Mouse (Mus musculus) forebrain, embryonic 11.5 days (tissue): ENCODE measurements around the gene Gm49394. TPM values are rescaled to one million over a fixed set of nuclear protein-coding genes. Genes with fewer than 3 reads are reported as not detected.

Experiments used
- ATAC-seq: fragments of 200-750 bp; cut with Nextera tagmentation; replicated peaks from 2 replicates; pipeline ENCODE4 v1.8.0; 2017; ENCODE audit warnings: moderate TSS enrichment; ENCODE audit not compliant: low FRiP score
- DNase-seq: peaks from one replicate; pipeline ENCODE4 v3.0.0-alpha.2; 2017; ENCODE audit warnings: low spot score
- H3K27ac ChIP-seq: fragments of 300-500 bp; sonication (generic); 2 replicates; pipeline ENCODE4 v1.5.1; 2014; ENCODE audit warnings: low read depth, low read length
- H3K27me3 ChIP-seq: fragments of 300-500 bp; sonication (generic); 2 replicates; pipeline ENCODE4 v1.6.1; 2014; ENCODE audit warnings: mild to moderate bottlenecking, low read length, mixed read lengths; ENCODE audit not compliant: control insufficient read depth, insufficient read depth
- H3K36me3 ChIP-seq: fragments of 300-500 bp; sonication (generic); 2 replicates; pipeline ENCODE4 v1.6.1; 2014; ENCODE audit warnings: mild to moderate bottlenecking, low read length, moderate library complexity, mixed read lengths; ENCODE audit not compliant: control insufficient read depth, insufficient read depth
- H3K4me1 ChIP-seq: fragments of 300-500 bp; sonication (generic); replicated peaks from 2 replicates; pipeline ENCODE4 v1.6.1; 2014; ENCODE audit warnings: low read length, mixed read lengths; ENCODE audit not compliant: control insufficient read depth, insufficient read depth
- H3K4me2 ChIP-seq: fragments of 300-500 bp; sonication (generic); 2 replicates; pipeline ENCODE4 v1.6.1; 2014; ENCODE audit warnings: low read depth, mild to moderate bottlenecking, low read length, moderate library complexity, mixed read lengths; ENCODE audit not compliant: severe bottlenecking
- H3K4me3 ChIP-seq: fragments of 300-500 bp; sonication (generic); 2 replicates; pipeline ENCODE4 v1.5.1; 2014; ENCODE audit warnings: low read depth, low read length
- H3K9ac ChIP-seq: fragments of 300-500 bp; sonication (generic); 2 replicates; pipeline ENCODE4 v1.6.1; 2014; ENCODE audit warnings: low read length
- H3K9me3 ChIP-seq: fragments of 300-500 bp; sonication (generic); 2 replicates; pipeline ENCODE4 v1.6.1; 2016; ENCODE audit warnings: low read length, mixed read lengths; ENCODE audit not compliant: control insufficient read depth
- WGBS: fragments of 180-500 bp; shearing (Covaris S2); extraction: QIAGEN DNeasy Blood & Tissue Kit; methylation state at CpG from one replicate; pipeline ENCODE4 v1.1.7; 2014; 5-methylcytosine and 5-hydroxymethylcytosine counted together
- polyA plus RNA-seq: library from polyadenylated mRNA; unstranded; fragments of >200 nt; fragmentation: Nextera tagmentation; extraction: Ambion mirVana; gene quantifications from 2 replicates; pipeline ENCODE4 v1.2.1, GENCODE M21; 2014

Gm49394 gene
- not detected in 2 replicates for polyA plus RNA-seq

DNA sequence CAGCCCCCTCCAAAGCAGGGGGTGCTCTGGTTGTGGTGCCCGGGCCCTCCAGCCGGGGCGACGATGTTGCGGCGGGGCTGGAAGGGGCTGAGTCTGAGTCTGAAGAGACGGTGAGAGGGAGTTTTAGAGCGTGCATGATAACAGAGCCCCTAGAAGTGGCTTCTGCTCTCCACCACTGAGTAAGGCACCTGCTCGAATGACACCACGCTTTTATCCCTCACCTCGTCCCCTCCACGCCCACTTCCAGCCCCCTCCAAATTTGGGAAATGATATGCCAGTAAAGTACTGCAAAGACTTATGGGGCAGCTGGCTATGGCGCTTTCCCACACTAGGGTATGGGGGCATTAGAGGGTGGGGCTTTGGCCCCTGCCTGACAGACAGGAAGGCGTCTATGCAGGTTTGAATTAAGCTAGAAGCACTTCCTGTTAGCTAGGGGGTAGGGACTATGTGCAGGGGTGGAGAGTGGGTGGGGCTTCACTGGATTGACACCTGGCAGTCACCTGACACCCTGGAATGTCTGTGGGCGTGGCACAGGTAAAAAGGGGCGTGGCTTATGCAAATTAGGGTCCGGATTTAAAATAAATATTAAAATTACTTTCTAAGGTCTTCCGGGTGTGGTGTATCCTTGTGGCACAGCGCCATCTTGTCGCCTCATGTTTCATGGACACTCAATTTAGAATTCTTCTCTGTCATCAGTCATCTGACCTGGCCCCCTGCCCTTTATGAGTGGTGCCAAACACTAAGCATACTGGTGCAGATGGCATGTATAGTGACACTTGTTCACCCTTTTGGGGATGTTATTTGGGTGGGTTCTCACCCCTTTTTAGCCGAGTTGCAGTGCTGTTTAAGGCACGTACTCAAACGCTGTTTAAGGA, at the start of gene Gm49394:
TSS of gene Gm49394 (minus strand) at position 192 of the 875 bp plus-strand sequence.
- Histone ChIP-seq H3K9me3 (peaks cover 17% of the 10 kb centered on the region), H3K4me2 (no peak within 1 kb of the TSS), H3K27me3 (peaks cover 18% of the 10 kb centered on the region), H3K4me3 (no peak within 1 kb of the TSS), H3K9ac (no peak within 1 kb of the TSS), H3K27ac (no peak within 1 kb of the TSS), H3K4me1 (no peaks in the 10 kb centered on the region), H3K36me3 (no peaks in the 10 kb centered on the region)
- WGBS: 85% methylated on average over 23 of the region's 23 CpGs
- no peak for ATAC-seq
- peak; percentile 28 for DNase-seq

GRCm38 (mm10) chr7:142714783-142715498, 45.2 kb upstream of the Gm49394 start:
- no peaks in the 10 kb centered on the region for H3K4me1 ChIP-seq
- H3K9ac ChIP-seq: peak overlapping the region; percentile 65
- no peaks in the 10 kb centered on the region for H3K36me3 ChIP-seq
- H3K27ac ChIP-seq: no peak overlapping the region
- WGBS: 11% methylated on average over 8 of the region's 8 CpGs
- H3K4me2 ChIP-seq: peak overlapping the region; percentile 52
- ATAC-seq: no peak; the same call in 1 of the 2 replicates
- peak overlapping the region; percentile 13; the same call in 1 of the 2 replicates for H3K4me3 ChIP-seq
- H3K9me3 ChIP-seq: no peaks in the 10 kb centered on the region
- H3K27me3 ChIP-seq: no peaks in the 10 kb centered on the region
- DNase-seq: peak; percentile 74

DNA sequence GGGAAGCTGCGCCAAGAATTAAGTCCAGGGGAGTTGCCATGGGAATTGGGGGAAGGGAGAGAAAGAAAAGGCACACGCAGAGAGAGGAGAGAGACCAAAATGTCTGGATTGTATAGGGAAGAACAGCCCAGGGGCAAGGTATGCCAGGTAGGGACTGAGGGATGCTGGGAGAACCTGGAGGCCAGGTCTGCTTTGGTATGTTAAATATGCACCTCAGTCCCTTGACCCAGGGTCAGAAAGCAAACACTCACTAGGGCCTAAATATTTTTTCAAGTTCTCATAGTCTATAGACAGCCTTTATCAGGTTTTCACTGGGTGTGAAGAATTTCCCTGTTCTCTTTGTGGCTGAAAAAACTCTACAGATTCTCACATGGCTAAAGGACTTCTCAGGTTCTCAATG, 37.1 kb upstream of the Gm49394 start:
- Histone ChIP-seq H3K36me3 (no peaks in the 10 kb centered on the region), H3K4me1 (no peaks in the 10 kb centered on the region), H3K27ac (no peak overlapping the region), H3K4me3 (no peak overlapping the region), H3K9me3 (no peaks in the 10 kb centered on the region), H3K9ac (no peak overlapping the region), H3K4me2 (no peak overlapping the region), H3K27me3 (no peaks in the 10 kb centered on the region)
- DNase-seq (no peak), ATAC-seq (no peak)
- WGBS: 76% methylated on average over 2 of the region's 2 CpGs

GRCm38 (mm10) chr7:142699334-142699860, 29.7 kb upstream of the Gm49394 start:
- Histone ChIP-seq H3K27ac (no peak overlapping the region), H3K4me3 (no peak overlapping the region), H3K27me3 (no peaks in the 10 kb centered on the region), H3K9me3 (no peaks in the 10 kb centered on the region), H3K9ac (no peak overlapping the region), H3K4me1 (no peaks in the 10 kb centered on the region), H3K4me2 (no peak overlapping the region), H3K36me3 (no peaks in the 10 kb centered on the region)
- ATAC-seq (no peak), DNase-seq (no peak)
- 67% methylated on average over 5 of the region's 5 CpGs for WGBS

DNA sequence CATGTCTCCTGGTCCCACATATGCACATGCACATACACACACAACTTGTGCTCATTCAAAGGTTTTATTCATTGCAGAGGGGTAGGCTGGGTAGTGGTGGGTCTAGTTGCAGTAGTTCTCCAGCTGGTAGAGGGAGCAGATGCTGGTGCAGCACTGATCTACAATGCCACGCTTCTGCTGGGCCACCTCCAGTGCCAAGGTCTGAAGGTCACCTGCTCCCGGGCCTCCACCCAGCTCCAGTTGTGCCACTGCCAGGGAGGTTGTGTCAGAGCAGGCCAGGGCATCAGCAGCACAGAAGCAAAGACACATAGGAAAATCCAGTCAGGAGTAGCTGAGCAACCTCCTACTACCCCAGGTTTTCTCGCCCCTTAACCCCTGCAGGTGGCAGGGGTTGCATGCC, 8.9 kb upstream of the Gm49394 start:
- Histone ChIP-seq H3K9ac (no peak overlapping the region), H3K27ac (no peak overlapping the region), H3K9me3 (no peaks in the 10 kb centered on the region), H3K4me1 (no peaks in the 10 kb centered on the region), H3K4me3 (no peak overlapping the region), H3K4me2 (no peak overlapping the region), H3K27me3 (no peaks in the 10 kb centered on the region), H3K36me3 (no peaks in the 10 kb centered on the region)
- WGBS: 86% methylated on average over 3 of the region's 3 CpGs
- ATAC-seq (no peak), DNase-seq (no peak)

- Histone ChIP-seq H3K27me3 (no peaks in the 10 kb centered on the region), H3K9me3 (peaks cover 4% of the 10 kb centered on the region), H3K27ac (no peak overlapping the region), H3K36me3 (no peaks in the 10 kb centered on the region), H3K9ac (no peak overlapping the region), H3K4me2 (no peak overlapping the region), H3K4me3 (no peak overlapping the region), H3K4me1 (no peaks in the 10 kb centered on the region)
- WGBS: 11% methylated on average over 3 of the region's 3 CpGs
- DNase-seq: peak; percentile 65
- no peak for ATAC-seq
Observed at GRCm38 (mm10) chr7:142675644-142676043, 5.9 kb upstream of the Gm49394 start.

DNA sequence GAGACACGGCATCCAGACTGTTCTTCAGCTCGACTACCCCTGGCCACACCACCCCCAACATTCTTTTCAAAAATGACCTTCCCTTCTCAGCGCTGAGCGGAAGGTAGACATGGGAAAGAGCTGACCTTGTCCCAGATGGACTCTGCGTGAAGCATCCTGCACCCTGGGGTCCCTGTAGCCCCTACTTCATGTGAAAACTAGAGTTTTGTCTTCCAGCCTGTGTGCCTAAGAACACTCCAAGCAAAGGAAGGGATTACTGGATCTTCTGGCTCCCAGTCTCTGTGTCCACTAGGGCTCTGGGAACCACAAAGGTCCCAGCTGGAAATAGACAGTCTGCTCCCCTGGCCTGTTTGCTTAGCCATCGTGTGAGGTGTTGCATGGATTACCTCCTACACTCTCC, 5.4 kb upstream of the Gm49394 start:
- Histone ChIP-seq H3K27me3 (no peaks in the 10 kb centered on the region), H3K9ac (no peak overlapping the region), H3K27ac (no peak overlapping the region), H3K4me3 (no peak overlapping the region), H3K4me2 (no peak overlapping the region), H3K4me1 (no peaks in the 10 kb centered on the region), H3K9me3 (peaks cover 8% of the 10 kb centered on the region), H3K36me3 (no peaks in the 10 kb centered on the region)
- DNase-seq (no peak), ATAC-seq (no peak)
- 71% methylated on average over 6 of the region's 6 CpGs for WGBS

GRCm38 (mm10) chr7:142672120-142672519, 2.4 kb upstream of the Gm49394 start:
- H3K4me2 ChIP-seq: no peak overlapping the region
- H3K4me3 ChIP-seq: no peak overlapping the region
- no peak for DNase-seq
- H3K4me1 ChIP-seq: no peaks in the 10 kb centered on the region
- H3K36me3 ChIP-seq: no peaks in the 10 kb centered on the region
- H3K27ac ChIP-seq: no peak overlapping the region
- ATAC-seq: no peak
- 11% methylated on average over 4 of the region's 4 CpGs for whole genome bisulfite sequencing
- no peak overlapping the region for H3K9ac ChIP-seq
- H3K9me3 ChIP-seq: peaks cover 17% of the 10 kb centered on the region
- H3K27me3 ChIP-seq: peaks cover 2% of the 10 kb centered on the region; the same call in 1 of the 2 replicates
